Mouse (Mus musculus) thymus, postnatal 0 days (tissue): Measurements from ENCODE around the gene Fgfr2. TPM values are rescaled to one million over a fixed set of nuclear protein-coding genes. Genes with fewer than 3 reads are reported as not detected.

ENCODE experiments used
- DNase-seq: peaks from one replicate; pipeline ENCODE4 v3.0.0-alpha.2; 2015; ENCODE audit warnings: low spot score
- polyA plus RNA-seq: library from polyadenylated mRNA; unstranded; fragments of >200 nt; fragmentation: Nextera tagmentation; extraction: Ambion mirVana; gene quantifications from 2 replicates; pipeline ENCODE4 v1.2.1, GENCODE M21; 2015

Gene Fgfr2
- polyA plus RNA-seq: 23.6 and 24.2 TPM in 2 replicates

- no peak for DNase-seq
Observed at GRCm38 (mm10) chr7:133123244-133123998, at the start of gene Fgfr2. Fgfr2 (minus strand) TSS chr7:133123350.

DNA sequence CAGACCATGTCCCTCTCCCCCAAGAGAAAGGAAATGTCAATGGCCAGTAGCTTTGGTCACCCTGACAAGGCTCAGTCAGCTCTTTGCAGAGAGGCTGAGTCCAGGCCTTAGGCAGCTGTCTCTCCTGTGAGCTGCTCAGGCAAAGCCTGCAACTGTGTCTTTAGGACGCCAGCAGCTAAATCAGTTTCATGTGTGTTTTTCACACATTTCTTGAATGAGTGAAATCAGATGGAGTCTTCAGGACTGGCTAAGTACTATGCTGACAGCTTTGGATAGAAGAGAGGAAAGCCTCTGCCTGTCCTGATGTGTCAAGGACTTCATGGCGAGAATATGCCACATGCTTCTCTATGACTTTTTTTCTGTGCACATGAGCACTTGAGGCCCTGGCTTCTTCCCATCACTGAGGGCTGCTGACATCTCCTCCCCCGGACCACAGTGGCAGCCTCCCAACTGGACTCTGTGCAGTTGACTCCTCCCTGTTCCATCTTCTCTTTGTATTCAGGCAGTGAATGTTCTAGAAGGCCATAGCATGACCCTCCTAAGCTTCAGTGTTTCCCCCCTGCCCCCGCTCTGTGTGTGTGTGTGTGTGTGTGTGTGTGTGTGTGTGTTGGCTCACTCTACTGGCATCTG lies 48.4 kb upstream of the Fgfr2 start:
- DNase-seq: no peak

GRCm38 (mm10) chr7:133168928-133169327 lies 45.8 kb upstream of the Fgfr2 start:
- no peak for DNase-seq

DNA sequence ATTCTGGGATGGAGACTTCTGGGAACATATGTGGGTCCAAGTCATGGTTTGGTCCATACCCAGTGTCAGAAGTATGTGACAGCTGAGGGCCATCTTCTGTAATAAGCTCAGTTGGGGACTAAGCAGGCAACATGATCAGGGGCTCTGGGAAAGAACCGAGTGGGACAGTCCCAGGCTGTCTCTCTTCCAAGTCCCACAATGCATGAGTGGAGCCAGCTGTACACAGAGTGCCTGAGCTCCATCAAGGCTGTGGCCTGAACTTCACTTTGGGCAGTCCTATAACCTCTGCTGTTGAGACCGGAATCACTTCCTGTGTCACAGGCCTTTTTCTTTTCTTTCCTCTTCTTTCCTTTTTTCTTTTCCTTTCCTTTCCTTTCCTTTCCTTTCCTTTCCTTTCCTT lies 44.8 kb upstream of the Fgfr2 start:
- no peak for DNase-seq

DNA sequence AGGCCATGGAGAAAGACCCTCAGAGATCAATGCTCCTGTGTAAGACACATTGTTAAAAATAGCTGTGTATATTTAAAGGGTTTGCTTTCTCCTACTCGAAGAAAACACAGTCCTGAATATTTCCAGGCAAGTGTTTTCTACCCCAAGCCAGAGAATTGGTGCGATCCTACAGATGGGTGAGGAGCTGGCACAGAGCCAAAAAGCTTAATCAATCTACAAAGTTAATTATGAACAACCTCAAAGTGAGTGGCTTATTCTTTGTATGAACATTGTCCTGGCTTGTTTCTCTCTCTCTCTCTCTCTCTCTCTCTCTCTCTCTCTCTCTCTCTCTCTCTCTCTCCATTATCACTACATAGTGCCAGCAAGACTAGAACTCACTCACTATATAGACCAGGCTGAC lies 41.6 kb upstream of the Fgfr2 start:
- no peak for DNase-seq

GRCm38 (mm10) chr7:133163011-133163410 lies 39.9 kb upstream of the Fgfr2 start:
- no peak for DNase-seq

- DNase-seq: no peak
Observed at GRCm38 (mm10) chr7:133162131-133162530, 39.0 kb upstream of the Fgfr2 start.

- DNase-seq: no peak
Observed at GRCm38 (mm10) chr7:133161362-133162080, 38.4 kb upstream of the Fgfr2 start.

DNA sequence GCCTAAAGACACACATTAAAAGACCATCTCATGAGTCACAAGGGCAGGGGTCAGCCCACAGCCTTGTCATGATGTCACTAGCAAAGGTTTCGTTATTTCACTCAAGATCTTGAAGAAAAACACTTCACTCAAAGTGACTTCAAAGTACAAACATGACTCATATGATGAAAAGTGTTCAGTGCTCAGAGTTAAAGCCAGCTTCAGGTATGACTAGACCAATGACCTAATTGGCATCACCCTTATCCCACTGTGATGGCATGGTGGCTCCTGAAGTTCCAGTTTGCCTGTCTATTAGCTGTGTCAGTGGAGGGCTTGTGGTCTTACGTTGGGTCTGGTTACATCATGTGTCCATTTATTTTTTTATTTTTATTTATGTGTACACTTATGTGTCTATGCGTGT lies 36.4 kb upstream of the Fgfr2 start:
- DNase-seq: no peak

- DNase-seq: no peak
Observed at GRCm38 (mm10) chr7:133155621-133156020, 32.5 kb upstream of the Fgfr2 start.

DNA sequence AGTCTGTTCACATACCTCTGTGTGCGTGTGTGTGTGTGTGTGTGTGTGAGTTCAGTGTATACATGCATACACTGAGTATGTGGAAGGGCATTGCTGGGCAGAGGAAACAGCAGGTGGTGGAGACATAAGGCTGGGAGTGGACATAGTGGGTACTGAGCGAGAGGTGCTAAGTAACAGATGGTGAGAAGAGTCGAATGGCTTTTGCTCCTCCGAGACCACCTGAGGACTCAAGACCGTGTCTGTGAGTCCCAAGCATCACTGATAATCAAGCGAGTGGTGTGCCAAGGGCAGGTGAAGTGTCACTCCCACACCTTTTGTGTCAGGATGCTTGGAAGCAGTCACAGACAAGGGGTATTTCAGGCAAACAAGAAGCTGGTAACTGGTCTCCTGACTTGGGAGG lies 31.7 kb upstream of the Fgfr2 start:
- DNase-seq: no peak

- DNase-seq: no peak
Observed at GRCm38 (mm10) chr7:133139689-133140336, 16.7 kb upstream of the Fgfr2 start.

DNA sequence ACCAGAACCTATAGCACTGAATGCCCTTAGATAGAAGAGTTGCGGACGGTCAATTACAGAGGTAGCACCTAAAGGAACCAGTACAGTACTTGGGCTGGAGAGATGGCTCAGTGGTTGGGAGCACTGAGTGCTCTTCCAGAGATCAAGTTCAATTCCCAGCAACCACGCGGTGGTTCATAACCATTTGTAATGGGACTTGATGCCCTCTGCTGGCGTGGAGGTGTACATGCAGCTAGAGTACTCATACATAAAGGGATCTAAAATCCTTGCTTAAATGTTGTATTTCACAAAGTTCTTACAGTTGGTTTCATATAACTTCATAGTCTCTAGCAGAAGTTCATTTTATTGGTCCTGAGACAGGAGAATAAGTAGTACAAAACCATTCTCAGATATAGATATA lies 10.4 kb upstream of the Fgfr2 start:
- no peak for DNase-seq

- DNase-seq: no peak
Observed at GRCm38 (mm10) chr7:133132702-133133101, 9.6 kb upstream of the Fgfr2 start.

DNA sequence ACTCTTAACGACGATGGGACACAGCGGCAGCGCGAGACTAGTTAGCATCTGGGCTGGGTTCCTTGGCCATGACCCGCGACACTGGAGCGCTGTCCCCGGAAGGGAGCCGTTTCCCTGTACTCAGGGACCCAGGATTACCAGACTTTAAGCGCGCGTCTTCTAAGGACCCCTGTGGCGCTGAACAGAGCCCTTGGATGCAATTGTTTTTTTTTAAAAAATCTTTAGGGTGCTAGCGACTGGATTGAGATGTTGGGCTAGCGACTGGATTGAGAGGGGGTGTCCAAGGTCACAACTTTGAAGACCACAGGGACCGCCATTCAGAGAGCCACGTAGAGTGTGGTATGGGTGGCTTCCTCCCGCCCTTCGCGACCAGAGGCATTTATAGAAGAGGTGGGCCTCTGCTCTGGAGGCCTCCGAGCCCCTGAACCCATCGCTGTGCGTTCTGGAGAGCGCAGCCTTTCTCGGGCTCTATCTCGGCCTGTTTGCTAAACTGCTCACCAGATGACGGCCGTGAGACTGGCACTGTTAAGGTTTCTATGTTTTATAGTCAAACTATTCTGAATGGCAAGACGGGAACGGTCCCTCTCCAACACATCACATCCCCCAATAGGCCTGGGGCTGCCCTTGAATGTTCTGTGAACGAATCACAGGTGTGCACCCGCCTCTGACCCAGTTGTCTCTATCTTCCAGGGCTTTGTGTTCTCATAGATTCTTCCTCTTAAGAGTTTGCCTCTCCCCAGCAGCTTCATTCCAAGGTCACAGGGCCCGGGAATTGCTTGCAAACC lies 1.7 kb upstream of the Fgfr2 start:
- DNase-seq: no peak

- DNase-seq: peak; percentile 61
Observed at GRCm38 (mm10) chr7:133123999-133124700, 1.0 kb upstream of the Fgfr2 start, which contains the start of gene Ctbp2. Ctbp2 (minus strand) TSS chr7:133124354.

GRCm38 (mm10) chr7:133122379-133123243 lies 539 bp downstream of the Fgfr2 start:
- DNase-seq: no peak

DNA sequence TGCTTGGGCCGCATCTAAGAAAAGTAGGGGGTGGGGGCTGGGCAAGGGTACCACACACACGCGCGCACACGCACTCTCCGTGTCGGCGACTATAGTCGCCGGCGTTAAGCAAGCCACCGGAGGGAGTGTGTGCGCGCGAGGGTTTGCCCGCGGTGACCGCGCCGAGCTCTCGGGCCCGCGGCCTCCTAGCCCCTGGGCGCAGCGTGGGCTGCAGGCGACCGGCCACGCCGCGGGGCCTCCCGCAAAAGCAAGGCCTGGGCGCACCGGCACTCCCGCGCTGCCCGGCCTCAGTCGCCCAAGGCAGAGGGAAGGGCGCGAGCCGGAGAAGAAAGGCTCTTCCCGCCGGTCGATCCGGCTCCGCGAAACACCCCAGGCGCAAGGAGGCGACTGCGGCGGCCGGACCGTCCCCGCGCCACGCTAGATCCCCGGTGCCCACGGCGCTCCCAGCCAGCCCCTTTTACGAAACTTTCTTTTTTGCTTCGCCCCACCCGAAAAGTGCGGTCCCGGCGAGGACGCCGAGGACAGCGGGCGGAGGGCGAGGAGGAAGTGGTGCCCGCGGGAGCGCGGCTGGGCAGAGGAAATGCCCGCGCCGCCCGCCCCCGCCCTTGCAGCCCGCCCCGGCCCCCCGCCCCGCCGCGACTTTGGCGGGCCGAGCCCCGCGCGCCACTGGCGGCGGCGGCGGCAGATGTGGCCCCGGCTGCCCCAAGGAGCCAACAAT lies 1.3 kb downstream of the Fgfr2 start:
- no peak for DNase-seq
